Mouse (Mus musculus) intestine, embryonic 16.5 days (tissue): ENCODE measurements around the gene Aqp2. TPM values are rescaled to one million over a fixed set of nuclear protein-coding genes. Genes with fewer than 3 reads are reported as not detected.

Experiments
- ATAC-seq: fragments of 200-750 bp; cut with Nextera tagmentation; 2 replicates; pipeline ENCODE4 v1.8.0; 2017; ENCODE audit warnings: moderate TSS enrichment, moderate library complexity
- H3K27ac ChIP-seq: fragments of 300-500 bp; sonication (generic); 2 replicates; pipeline ENCODE4 v1.5.1; 2014; ENCODE audit warnings: mild to moderate bottlenecking, low read length
- H3K27me3 ChIP-seq: fragments of 300-500 bp; sonication (generic); replicated peaks from 2 replicates; pipeline ENCODE4 v1.6.1; 2014; ENCODE audit warnings: low read length, control low read depth, mixed read lengths; ENCODE audit not compliant: control insufficient read depth, insufficient read depth
- H3K36me3 ChIP-seq: fragments of 300-500 bp; sonication (generic); 2 replicates; pipeline ENCODE4 v1.6.1; 2014; ENCODE audit warnings: low read length, control low read depth; ENCODE audit not compliant: control insufficient read depth, insufficient read depth
- H3K4me1 ChIP-seq: fragments of 300-500 bp; sonication (generic); 2 replicates; pipeline ENCODE4 v1.6.1; 2014; ENCODE audit warnings: low read length, control low read depth, mixed read lengths; ENCODE audit not compliant: control insufficient read depth, insufficient read depth
- H3K4me2 ChIP-seq: fragments of 300-500 bp; sonication (generic); 2 replicates; pipeline ENCODE4 v1.6.1; 2014; ENCODE audit warnings: low read depth, low read length, control low read depth
- H3K4me3 ChIP-seq: fragments of 300-500 bp; sonication (generic); 2 replicates; pipeline ENCODE4 v1.5.1; 2014; ENCODE audit warnings: mild to moderate bottlenecking, low read length
- H3K9ac ChIP-seq: fragments of 300-500 bp; sonication (generic); 2 replicates; pipeline ENCODE4 v1.6.1; 2014; ENCODE audit warnings: low read depth, low read length
- H3K9me3 ChIP-seq: fragments of 300-500 bp; sonication (generic); 2 replicates; pipeline ENCODE4 v1.6.1; 2016; ENCODE audit warnings: low read length, control low read depth; ENCODE audit not compliant: control insufficient read depth
- WGBS: fragments of 180-500 bp; shearing (Covaris S2); extraction: QIAGEN DNeasy Blood & Tissue Kit; methylation state at CpG from one replicate; pipeline ENCODE4 v1.1.7; 2014; 5-methylcytosine and 5-hydroxymethylcytosine counted together
- polyA plus RNA-seq: library from polyadenylated mRNA; unstranded; fragments of >200 nt; fragmentation: Nextera tagmentation; extraction: Ambion mirVana; gene quantifications from 2 replicates; pipeline ENCODE4 v1.2.1, GENCODE M21; 2015

Aqp2 gene
- polyA plus RNA-seq, result 0.10 TPM in 1 of 2 replicates, not detected in the other

- Histone ChIP-seq H3K27ac (no peak within 1 kb of the TSS), H3K36me3 (no peaks in the 10 kb centered on the region), H3K27me3 (peaks cover 40% of the 10 kb centered on the region), H3K4me2 (no peak within 1 kb of the TSS), H3K9ac (no peak within 1 kb of the TSS), H3K4me1 (peaks cover 3% of the 10 kb centered on the region), H3K4me3 (no peak within 1 kb of the TSS), H3K9me3 (no peaks in the 10 kb centered on the region)
- 81% methylated on average over 26 of the region's 26 CpGs for WGBS
- no peak for ATAC-seq
Observed at GRCm38 (mm10) chr15:99578802-99579485, at the start of gene Aqp2. Gene Aqp2 (plus strand): TSS chr15:99579055.

- H3K4me1 ChIP-seq, result no peaks in the 10 kb centered on the region
- no peak overlapping the region for H3K4me3 ChIP-seq
- H3K4me2 ChIP-seq, result no peak overlapping the region
- ATAC-seq, result no peak
- H3K36me3 ChIP-seq, result no peaks in the 10 kb centered on the region
- H3K27ac ChIP-seq, result no peak overlapping the region
- no peaks in the 10 kb centered on the region for H3K9me3 ChIP-seq
- peaks cover 23% of the 10 kb centered on the region for H3K27me3 ChIP-seq
- H3K9ac ChIP-seq, result no peak overlapping the region
- WGBS, result 34% methylated on average over 6 of the region's 6 CpGs
Observed at GRCm38 (mm10) chr15:99531146-99531545, 47.7 kb upstream of the Aqp2 start.

- Histone ChIP-seq H3K9ac (no peak overlapping the region), H3K27ac (no peak overlapping the region), H3K4me1 (no peaks in the 10 kb centered on the region), H3K9me3 (no peaks in the 10 kb centered on the region), H3K27me3 (peaks cover 17% of the 10 kb centered on the region), H3K4me3 (no peak overlapping the region), H3K4me2 (no peak overlapping the region), H3K36me3 (no peaks in the 10 kb centered on the region)
- no peak for ATAC-seq
- WGBS, result 67% methylated on average over 3 of the region's 3 CpGs
Observed at GRCm38 (mm10) chr15:99532023-99532422, 46.8 kb upstream of the Aqp2 start.

GRCm38 (mm10) chr15:99536889-99537862, 41.7 kb upstream of the Aqp2 start:
- WGBS, result 48% methylated on average over 11 of the region's 11 CpGs
- Histone ChIP-seq H3K27ac (no peak overlapping the region), H3K4me3 (no peak overlapping the region), H3K4me2 (no peak overlapping the region), H3K27me3 (peaks cover 3% of the 10 kb centered on the region; the same call in 1 of the 2 replicates), H3K9ac (no peak overlapping the region), H3K4me1 (no peaks in the 10 kb centered on the region), H3K36me3 (no peaks in the 10 kb centered on the region), H3K9me3 (no peaks in the 10 kb centered on the region)
- ATAC-seq, result no peak

GRCm38 (mm10) chr15:99539891-99540290, 39.0 kb upstream of the Aqp2 start:
- H3K4me3 ChIP-seq, result no peak overlapping the region
- H3K27ac ChIP-seq, result no peak overlapping the region
- H3K9me3 ChIP-seq, result no peaks in the 10 kb centered on the region
- no peak overlapping the region for H3K9ac ChIP-seq
- no peak overlapping the region for H3K4me2 ChIP-seq
- 62% methylated on average over 8 of the region's 8 CpGs for WGBS
- ATAC-seq, result no peak
- no peaks in the 10 kb centered on the region for H3K4me1 ChIP-seq
- H3K36me3 ChIP-seq, result no peaks in the 10 kb centered on the region
- 0 out of 2 replicates have a peak, but pooled peaks cover 4% of the 10 kb centered on the region for H3K27me3 ChIP-seq

GRCm38 (mm10) chr15:99544047-99544446, 34.8 kb upstream of the Aqp2 start:
- Histone ChIP-seq H3K4me2 (no peak overlapping the region), H3K27me3 (0 out of 2 replicates have a peak, but pooled peaks cover 4% of the 10 kb centered on the region), H3K27ac (no peak overlapping the region), H3K9ac (no peak overlapping the region), H3K4me3 (no peak overlapping the region), H3K4me1 (no peaks in the 10 kb centered on the region), H3K36me3 (no peaks in the 10 kb centered on the region), H3K9me3 (no peaks in the 10 kb centered on the region)
- 43% methylated on average over 7 of the region's 7 CpGs for WGBS
- ATAC-seq, result no peak

- no peaks in the 10 kb centered on the region for H3K4me1 ChIP-seq
- WGBS, result 72% methylated on average over 11 of the region's 11 CpGs
- no peak for ATAC-seq
- H3K4me2 ChIP-seq, result no peak overlapping the region
- H3K36me3 ChIP-seq, result no peaks in the 10 kb centered on the region
- H3K4me3 ChIP-seq, result no peak overlapping the region
- no peaks in the 10 kb centered on the region for H3K9me3 ChIP-seq
- no peak overlapping the region for H3K27ac ChIP-seq
- no peak overlapping the region for H3K9ac ChIP-seq
- 0 out of 2 replicates have a peak, but pooled peaks cover 4% of the 10 kb centered on the region for H3K27me3 ChIP-seq
Observed at GRCm38 (mm10) chr15:99546596-99546995, 32.3 kb upstream of the Aqp2 start.

GRCm38 (mm10) chr15:99547732-99548131, 31.1 kb upstream of the Aqp2 start:
- Histone ChIP-seq H3K4me3 (no peak overlapping the region), H3K36me3 (no peaks in the 10 kb centered on the region), H3K4me1 (no peaks in the 10 kb centered on the region), H3K9ac (no peak overlapping the region), H3K4me2 (no peak overlapping the region), H3K27ac (no peak overlapping the region), H3K9me3 (no peaks in the 10 kb centered on the region), H3K27me3 (0 out of 2 replicates have a peak, but pooled peaks cover 4% of the 10 kb centered on the region)
- no peak for ATAC-seq
- 73% methylated on average over 6 of the region's 6 CpGs for WGBS

- 55% methylated on average over 2 of the region's 2 CpGs for WGBS
- Histone ChIP-seq H3K27ac (no peak overlapping the region), H3K9me3 (no peaks in the 10 kb centered on the region), H3K4me3 (no peak overlapping the region), H3K9ac (no peak overlapping the region), H3K27me3 (no peaks in the 10 kb centered on the region), H3K4me2 (no peak overlapping the region), H3K4me1 (no peaks in the 10 kb centered on the region), H3K36me3 (no peaks in the 10 kb centered on the region)
- no peak for ATAC-seq
Observed at GRCm38 (mm10) chr15:99549901-99550300, 29.0 kb upstream of the Aqp2 start.
